ENCODE assay signal across 4 mouse cellular contexts in the genomic region with DNA sequence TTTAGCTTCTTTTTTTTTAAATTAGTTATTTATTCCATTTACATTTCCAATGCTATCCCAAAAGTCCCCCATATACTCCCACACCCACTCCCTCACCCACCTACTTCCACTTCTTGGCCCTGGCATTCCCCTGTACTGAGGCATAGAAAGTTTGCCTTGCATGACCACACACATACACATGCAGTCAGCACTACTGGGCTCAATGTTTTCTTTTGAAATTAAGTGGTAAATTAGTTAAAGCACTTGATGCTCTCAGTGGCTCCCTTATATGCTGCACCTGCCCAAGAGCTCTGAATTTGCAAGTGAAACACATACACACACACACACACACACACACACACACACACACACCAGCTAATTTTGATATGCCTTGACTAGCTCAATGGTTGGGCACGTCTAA.
DNase-seq lines count a peak whose midpoint lies in the region; ATAC-seq and TF ChIP-seq lines count a peak whose summit lies in the region.
"Not testable (repeated sequence)": the region's sequence is repeated elsewhere in the genome, so short reads cannot be mapped to it uniquely, and the experiment has no call there.

No protein-coding gene starts in this region.

- H3K36me3 ChIP-seq in kidney, embryonic 15.5 days; kidney, embryonic 16.5 days (ENCODE audit: insufficient read depth, low read length); kidney, postnatal 0 days (ENCODE audit: insufficient read depth, low read length): not testable (repeated sequence)

- H3K27me3 ChIP-seq in kidney, embryonic 15.5 days; kidney, embryonic 16.5 days (ENCODE audit: insufficient read depth, low read length); kidney, postnatal 0 days (ENCODE audit: insufficient read depth, low read length): not testable (repeated sequence)

- not testable (repeated sequence) for TF ChIP-seq CTCF in kidney, postnatal 0 days (IDR thresholded peaks at IDR 0.05; ENCODE audit: low read depth)

- not testable (repeated sequence) for H3K4me3 ChIP-seq in kidney, embryonic 15.5 days (replicated peaks); kidney, embryonic 16.5 days (ENCODE audit: low read length); kidney, postnatal 0 days (replicated peaks; ENCODE audit: low read depth, low read length)

- not testable (repeated sequence) for H3K27ac ChIP-seq in kidney, embryonic 15.5 days; kidney, embryonic 16.5 days (ENCODE audit: low read length); kidney, postnatal 0 days

- ATAC-seq in kidney, embryonic 15.5 days (replicated peaks; ENCODE audit: low FRiP score) = peak; percentile 83; the same call in 1 of the 2 replicates
- ATAC-seq in kidney, embryonic 16.5 days (ENCODE audit: low FRiP score, low TSS enrichment) = peak; percentile 88; the same call in 1 of the 2 replicates
- ATAC-seq in kidney, postnatal 0 days (replicated peaks; ENCODE audit: low FRiP score, low read depth) = 0 out of 2 replicates have a peak, but pooled peaks have one; percentile 33

- peak; percentile 70 for DNase-seq in heart, adult 11 months
- not testable (repeated sequence) for DNase-seq in kidney, postnatal 0 days (ENCODE audit: low spot score)

- H3K9me3 ChIP-seq in kidney, embryonic 15.5 days (replicated peaks); kidney, embryonic 16.5 days (ENCODE audit: low read length); kidney, postnatal 0 days (replicated peaks; ENCODE audit: low read length): not testable (repeated sequence)

- H3K9ac ChIP-seq in kidney, embryonic 15.5 days; kidney, embryonic 16.5 days (replicated peaks; ENCODE audit: low read length); kidney, postnatal 0 days (ENCODE audit: low read depth, low read length): not testable (repeated sequence)

- not testable (repeated sequence) for H3K4me2 ChIP-seq in kidney, embryonic 15.5 days; kidney, embryonic 16.5 days (replicated peaks; ENCODE audit: low read depth, low read length); kidney, postnatal 0 days (ENCODE audit: low read length)

- not testable (repeated sequence) for H3K4me1 ChIP-seq in kidney, embryonic 15.5 days; kidney, embryonic 16.5 days (ENCODE audit: insufficient read depth, low read length); kidney, postnatal 0 days (replicated peaks; ENCODE audit: insufficient read depth, low read length)

- 64% methylated on average over 1 of the region's 1 CpGs for WGBS in kidney, embryonic 15.5 days
- WGBS in kidney, embryonic 16.5 days = 50% methylated on average over 1 of the region's 1 CpGs
- 27% methylated on average over 1 of the region's 1 CpGs for WGBS in kidney, postnatal 0 days

Comparison
In these comparisons a context has a peak if more than half of its experiments do, and no peak if none do; other contexts are left out.
1. ATAC-seq: peak in every context shown above with its lines; median percentile 88 in kidney, embryonic 16.5 days; 83 in kidney, embryonic 15.5 days; 33 in kidney, postnatal 0 days.